Mouse (Mus musculus) kidney, embryonic 16.5 days (tissue): ENCODE results near the gene Wdfy4. TPM values are rescaled to one million over a fixed set of nuclear protein-coding genes. Genes with fewer than 3 reads are reported as not detected.

Experiments
- ATAC-seq: fragments of 200-750 bp; cut with Nextera tagmentation; 2 replicates; pipeline ENCODE4 v1.8.0; 2017; ENCODE audit warnings: moderate TSS enrichment; ENCODE audit not compliant: low FRiP score, low TSS enrichment
- H3K27ac ChIP-seq: fragments of 300-500 bp; sonication (generic); 2 replicates; pipeline ENCODE4 v1.5.1; 2014; ENCODE audit warnings: low read length
- H3K27me3 ChIP-seq: fragments of 300-500 bp; sonication (generic); 2 replicates; pipeline ENCODE4 v1.6.1; 2014; ENCODE audit warnings: low read length, control low read depth, mixed read lengths; ENCODE audit not compliant: insufficient read depth
- H3K36me3 ChIP-seq: fragments of 300-500 bp; sonication (generic); 2 replicates; pipeline ENCODE4 v1.6.1; 2014; ENCODE audit warnings: low read length, control low read depth, mixed read lengths; ENCODE audit not compliant: insufficient read depth
- H3K4me1 ChIP-seq: fragments of 300-500 bp; sonication (generic); 2 replicates; pipeline ENCODE4 v1.6.1; 2014; ENCODE audit warnings: low read length, control low read depth, mixed read lengths; ENCODE audit not compliant: insufficient read depth
- H3K4me2 ChIP-seq: fragments of 300-500 bp; sonication (generic); replicated peaks from 2 replicates; pipeline ENCODE4 v1.6.1; 2014; ENCODE audit warnings: low read depth, low read length
- H3K4me3 ChIP-seq: fragments of 300-500 bp; sonication (generic); 2 replicates; pipeline ENCODE4 v1.5.1; 2014; ENCODE audit warnings: mild to moderate bottlenecking, low read length
- H3K9ac ChIP-seq: fragments of 300-500 bp; sonication (generic); replicated peaks from 2 replicates; pipeline ENCODE4 v1.6.1; 2014; ENCODE audit warnings: low read length
- H3K9me3 ChIP-seq: fragments of 300-500 bp; sonication (generic); 2 replicates; pipeline ENCODE4 v1.6.1; 2016; ENCODE audit warnings: low read length, control low read depth
- WGBS: fragments of 180-500 bp; shearing (Covaris S2); extraction: QIAGEN DNeasy Blood & Tissue Kit; methylation state at CpG from one replicate; pipeline ENCODE4 v1.1.7; 2014; 5-methylcytosine and 5-hydroxymethylcytosine counted together
- polyA plus RNA-seq: library from polyadenylated mRNA; unstranded; fragments of >200 nt; fragmentation: Nextera tagmentation; extraction: Ambion mirVana; gene quantifications from 2 replicates; pipeline ENCODE4 v1.2.1, GENCODE M21; 2015

Gene Wdfy4
- polyA plus RNA-seq, 1 experiment from 2014 or later, result 0.21 TPM

DNA sequence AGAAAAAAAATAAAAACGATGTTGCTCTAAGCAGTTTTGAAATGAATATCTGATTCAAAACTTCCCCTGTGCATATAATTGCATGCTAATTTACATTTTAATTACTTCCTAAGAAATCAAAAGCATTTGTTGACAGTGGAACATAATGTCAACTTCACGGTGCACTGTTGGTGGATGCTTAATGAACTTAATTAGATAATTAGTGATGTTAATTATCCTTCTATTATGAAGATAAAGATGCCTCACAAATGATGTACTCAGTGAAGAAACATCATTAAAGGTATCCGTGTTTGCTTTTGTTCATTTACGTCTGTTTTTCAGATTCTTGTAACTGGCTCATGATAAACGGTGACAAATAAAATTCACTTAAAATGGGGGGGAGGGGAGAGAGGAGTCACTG is 122.3 kb downstream of the Wdfy4 start:
- no peaks in the 10 kb centered on the region for H3K4me1 ChIP-seq
- H3K4me2 ChIP-seq, result no peak overlapping the region
- no peak overlapping the region for H3K27ac ChIP-seq
- H3K27me3 ChIP-seq, result no peaks in the 10 kb centered on the region
- no peaks in the 10 kb centered on the region for H3K36me3 ChIP-seq
- WGBS, result 83% methylated on average over 5 of the region's 5 CpGs
- no peak overlapping the region for H3K4me3 ChIP-seq
- H3K9me3 ChIP-seq, result no peaks in the 10 kb centered on the region
- H3K9ac ChIP-seq, result no peak overlapping the region
- ATAC-seq, result no peak

DNA sequence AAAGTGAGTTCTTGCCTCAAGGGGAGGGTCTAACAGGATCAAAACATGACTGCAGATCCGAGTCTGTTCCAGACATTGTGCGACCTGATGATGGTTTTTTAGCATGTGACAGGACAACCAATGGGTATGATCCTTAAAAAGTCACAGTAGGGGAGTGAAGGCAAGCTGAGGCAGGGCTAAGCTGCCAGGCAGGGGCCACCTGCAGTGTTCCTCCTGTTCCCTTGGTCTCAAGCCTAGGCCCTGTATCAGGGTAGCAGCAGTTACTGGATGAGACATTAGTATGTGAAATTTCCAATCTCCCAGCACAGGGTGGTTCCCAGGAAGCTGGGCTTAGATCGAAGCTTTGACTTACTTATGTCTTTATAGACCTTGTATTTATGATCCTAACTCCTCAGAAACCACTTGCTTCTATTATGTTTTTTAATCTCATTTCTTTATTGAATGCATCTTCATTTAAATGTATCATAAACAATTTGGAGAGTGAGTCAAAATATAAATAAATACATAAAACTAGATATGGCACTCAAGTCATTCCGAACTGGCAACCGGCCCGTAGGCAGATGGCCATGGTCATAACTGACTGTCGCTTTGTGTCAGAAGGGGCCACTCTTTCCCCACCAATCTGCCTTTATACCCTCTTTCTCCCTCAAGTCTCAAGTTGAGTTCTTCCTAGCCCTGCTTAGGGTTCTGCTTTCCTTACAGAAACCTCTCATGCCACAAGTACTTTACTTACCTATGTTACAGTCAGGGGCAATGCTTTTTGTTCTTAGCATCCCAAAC is 126.2 kb downstream of the Wdfy4 start:
- H3K9ac ChIP-seq, result no peak overlapping the region
- H3K36me3 ChIP-seq, result no peaks in the 10 kb centered on the region
- no peak for ATAC-seq
- no peak overlapping the region for H3K4me3 ChIP-seq
- H3K4me1 ChIP-seq, result no peaks in the 10 kb centered on the region
- H3K27me3 ChIP-seq, result no peaks in the 10 kb centered on the region
- no peak overlapping the region for H3K27ac ChIP-seq
- 91% methylated on average over 7 of the region's 7 CpGs for WGBS
- no peak overlapping the region for H3K4me2 ChIP-seq
- H3K9me3 ChIP-seq, result no peaks in the 10 kb centered on the region

DNA sequence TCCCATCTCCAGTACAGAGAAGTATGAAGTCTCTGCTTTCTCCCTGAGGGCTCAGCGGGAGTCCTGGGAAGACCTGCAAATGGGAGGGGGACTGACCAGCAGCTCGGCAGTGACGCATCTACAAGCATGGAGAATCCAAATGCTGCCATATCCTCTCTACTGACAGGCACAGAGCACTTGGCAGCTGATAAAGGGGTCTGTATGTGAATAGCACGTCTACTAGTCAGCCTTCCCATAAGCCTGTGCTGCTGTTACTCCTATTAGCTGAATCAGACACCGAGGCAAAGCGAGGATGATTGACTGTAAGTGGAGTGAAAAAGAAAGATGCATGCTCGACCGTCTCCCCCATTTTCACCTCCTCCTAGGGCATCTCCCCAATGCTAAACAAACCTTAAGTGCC is 131.9 kb downstream of the Wdfy4 start:
- Histone ChIP-seq H3K36me3 (no peaks in the 10 kb centered on the region), H3K4me2 (no peak overlapping the region), H3K4me3 (no peak overlapping the region), H3K27me3 (no peaks in the 10 kb centered on the region), H3K27ac (no peak overlapping the region), H3K4me1 (no peaks in the 10 kb centered on the region), H3K9ac (no peak overlapping the region), H3K9me3 (no peaks in the 10 kb centered on the region)
- WGBS, result 70% methylated on average over 8 of the region's 8 CpGs
- no peak for ATAC-seq

DNA sequence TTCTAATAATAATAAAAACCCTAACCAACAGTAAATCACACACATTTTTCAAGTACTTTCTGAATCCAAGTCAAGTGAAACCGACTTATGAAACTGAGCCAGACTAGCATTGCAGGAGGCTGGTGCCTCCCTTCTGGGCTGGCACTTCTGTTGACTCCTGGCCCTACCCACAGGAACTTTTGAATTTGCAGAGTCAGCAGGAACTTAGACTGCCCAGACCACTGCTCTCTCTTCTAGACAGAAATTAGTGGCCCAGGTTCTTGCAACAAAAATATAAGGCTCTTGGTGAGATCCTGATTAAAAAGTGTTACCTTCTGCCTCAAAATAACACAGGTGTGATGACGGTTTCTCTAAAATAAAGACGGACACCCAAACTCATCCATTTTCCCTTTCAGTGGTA is 140.1 kb downstream of the Wdfy4 start:
- H3K4me1 ChIP-seq, result no peaks in the 10 kb centered on the region
- ATAC-seq, result no peak
- H3K27me3 ChIP-seq, result no peaks in the 10 kb centered on the region
- H3K27ac ChIP-seq, result no peak overlapping the region
- H3K9ac ChIP-seq, result no peak overlapping the region
- H3K9me3 ChIP-seq, result no peaks in the 10 kb centered on the region
- H3K36me3 ChIP-seq, result no peaks in the 10 kb centered on the region
- 88% methylated on average over 3 of the region's 3 CpGs for WGBS
- H3K4me3 ChIP-seq, result no peak overlapping the region
- H3K4me2 ChIP-seq, result no peak overlapping the region

DNA sequence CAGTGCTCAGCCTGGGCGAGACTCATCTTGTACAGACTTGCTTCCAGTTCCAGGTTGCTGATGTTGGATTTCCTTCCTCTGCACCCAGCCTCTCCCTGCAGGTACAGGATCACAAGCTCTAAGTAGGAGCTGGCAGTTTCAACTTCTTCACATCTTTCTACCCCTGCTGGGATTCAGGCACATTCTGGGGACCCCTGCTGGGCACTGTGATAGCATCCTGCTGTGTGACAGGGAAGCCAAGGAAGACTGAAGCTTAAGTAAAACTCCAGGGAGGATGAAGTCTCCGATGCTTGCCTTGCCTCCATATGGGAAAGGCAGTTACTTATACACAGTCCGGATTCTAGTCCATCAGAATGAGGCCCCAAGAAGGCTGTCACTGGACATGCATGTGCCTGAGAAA is 148.5 kb downstream of the Wdfy4 start:
- no peak for ATAC-seq
- H3K9me3 ChIP-seq, result no peaks in the 10 kb centered on the region

DNA sequence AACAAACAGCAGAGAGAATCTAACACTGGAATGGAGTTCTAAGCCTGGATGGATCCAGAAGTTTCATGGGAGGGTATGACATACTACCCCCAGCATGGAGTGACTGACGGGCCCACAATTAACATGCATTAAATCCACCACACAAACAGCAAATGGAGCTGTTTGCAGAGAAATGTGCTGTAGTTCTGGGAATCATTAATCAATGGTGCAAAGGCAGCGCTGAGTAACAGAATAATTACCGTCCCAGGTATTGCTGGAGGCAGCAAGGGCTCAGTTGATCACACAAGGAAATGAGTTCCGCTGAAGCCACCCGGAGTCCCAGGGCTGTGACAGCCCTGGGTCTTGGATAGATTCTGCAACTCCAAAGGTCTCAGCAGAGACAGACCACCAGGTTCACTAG is 149.9 kb downstream of the Wdfy4 start:
- Histone ChIP-seq H3K4me3 (no peak overlapping the region), H3K36me3 (no peaks in the 10 kb centered on the region), H3K4me1 (0 out of 2 replicates have a peak, but pooled peaks cover 4% of the 10 kb centered on the region), H3K9ac (no peak overlapping the region), H3K27me3 (peaks cover 8% of the 10 kb centered on the region), H3K4me2 (no peak overlapping the region), H3K27ac (no peak overlapping the region), H3K9me3 (no peaks in the 10 kb centered on the region)
- 48% methylated on average over 5 of the region's 5 CpGs for WGBS
- no peak for ATAC-seq

More for the DNA sequence above, 148.5 kb downstream of the Wdfy4 start:
- Histone ChIP-seq H3K9ac (no peak overlapping the region), H3K36me3 (no peaks in the 10 kb centered on the region), H3K27me3 (peaks cover 8% of the 10 kb centered on the region), H3K4me3 (no peak overlapping the region), H3K4me1 (0 out of 2 replicates have a peak, but pooled peaks cover 4% of the 10 kb centered on the region), H3K27ac (no peak overlapping the region), H3K4me2 (no peak overlapping the region)
- 61% methylated on average over 3 of the region's 3 CpGs for WGBS

DNA sequence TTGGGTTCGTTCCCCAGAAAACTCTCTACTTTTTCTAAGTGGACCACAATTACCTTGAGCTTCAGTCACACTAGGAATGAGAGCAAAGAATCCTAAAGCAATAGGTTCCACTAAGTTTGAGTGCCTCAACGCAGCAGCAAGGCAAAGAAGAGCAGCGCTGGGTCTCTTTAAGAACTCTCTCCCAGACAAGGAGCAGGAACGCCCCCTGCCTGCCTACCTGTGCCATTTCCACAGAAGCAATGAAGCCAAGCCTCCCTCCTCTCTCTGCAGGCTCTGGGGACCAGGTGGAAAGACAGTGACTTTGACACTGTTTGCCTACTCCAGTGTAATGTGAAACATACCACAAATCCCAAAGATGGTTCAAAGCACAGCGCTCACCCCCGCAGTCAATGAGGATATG is 151.9 kb downstream of the Wdfy4 start:
- H3K9me3 ChIP-seq, result no peaks in the 10 kb centered on the region
- no peak overlapping the region for H3K27ac ChIP-seq
- H3K36me3 ChIP-seq, result no peaks in the 10 kb centered on the region
- 0 out of 2 replicates have a peak, but pooled peaks cover 4% of the 10 kb centered on the region for H3K4me1 ChIP-seq
- ATAC-seq, result no peak
- WGBS, result 32% methylated on average over 6 of the region's 6 CpGs
- H3K27me3 ChIP-seq, result peaks cover 8% of the 10 kb centered on the region
- no peak overlapping the region for H3K4me2 ChIP-seq
- no peak overlapping the region for H3K9ac ChIP-seq
- H3K4me3 ChIP-seq, result no peak overlapping the region

DNA sequence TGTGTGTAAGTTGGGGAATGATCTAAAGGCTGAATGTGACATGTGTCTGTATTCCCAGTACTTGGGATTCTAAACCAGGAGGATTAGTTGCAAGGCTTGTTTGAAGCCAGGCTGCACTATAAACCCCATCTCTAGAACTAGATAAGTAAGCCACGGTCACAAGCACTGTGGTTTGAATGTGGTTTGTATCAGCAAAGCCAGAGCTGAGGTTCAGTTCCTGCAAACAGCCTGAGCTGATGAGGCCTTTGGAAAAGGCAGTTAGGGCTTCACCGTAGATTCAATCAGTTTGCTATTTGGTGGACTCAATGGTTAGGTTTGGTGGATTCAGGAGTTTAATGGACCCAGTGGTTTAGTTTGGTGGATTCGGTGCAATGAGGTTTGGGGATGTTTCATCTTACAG is 154.5 kb downstream of the Wdfy4 start:
- ATAC-seq, result no peak

DNA sequence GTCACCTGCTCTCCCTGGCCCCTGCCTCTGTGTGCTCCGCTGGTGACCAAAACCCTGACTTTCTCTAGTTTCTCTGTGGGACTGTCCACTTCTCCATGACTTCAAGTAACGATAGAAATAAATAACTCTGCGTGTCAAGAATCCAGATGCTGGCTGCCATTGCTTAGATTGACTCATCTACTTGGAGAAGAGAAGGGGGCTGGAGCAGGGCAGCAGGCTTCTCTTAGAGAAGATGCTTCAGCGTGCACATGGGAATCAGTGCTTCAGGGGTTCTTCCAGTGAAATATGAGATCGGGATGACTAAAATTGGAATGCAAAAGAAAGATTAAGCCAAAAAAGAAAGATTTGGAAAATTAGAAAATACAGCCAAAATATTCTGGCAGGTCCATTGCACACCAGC is 165.7 kb downstream of the Wdfy4 start:
- no peak for ATAC-seq

More for the DNA sequence above, 154.5 kb downstream of the Wdfy4 start:
- 0 out of 2 replicates have a peak, but pooled peaks cover 3% of the 10 kb centered on the region for H3K27me3 ChIP-seq
- WGBS, result 88% methylated on average over 3 of the region's 3 CpGs
- H3K4me1 ChIP-seq, result 0 out of 2 replicates have a peak, but pooled peaks cover 4% of the 10 kb centered on the region
- H3K4me3 ChIP-seq, result no peak overlapping the region
- H3K4me2 ChIP-seq, result no peak overlapping the region
- H3K27ac ChIP-seq, result no peak overlapping the region
- no peaks in the 10 kb centered on the region for H3K9me3 ChIP-seq
- H3K9ac ChIP-seq, result no peak overlapping the region
- no peaks in the 10 kb centered on the region for H3K36me3 ChIP-seq

DNA sequence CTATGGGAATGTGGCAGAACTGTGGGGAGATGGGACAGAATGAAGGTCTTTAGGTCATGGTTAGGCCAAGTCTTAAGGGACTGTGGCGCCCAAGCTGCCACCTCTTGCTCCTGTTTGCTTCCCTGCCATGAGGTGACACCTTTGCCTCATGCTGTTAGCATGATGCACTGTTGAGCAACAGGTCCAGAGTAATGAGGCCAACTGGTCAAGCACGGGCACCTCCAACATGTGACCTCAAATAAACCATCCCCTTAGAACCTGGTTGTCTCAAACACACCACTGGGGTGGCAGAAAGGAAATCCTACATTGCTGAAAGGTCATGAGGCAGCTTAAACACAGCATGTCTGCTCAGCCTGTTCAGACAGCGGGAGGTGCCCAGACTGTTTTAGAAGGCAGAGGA is 166.3 kb downstream of the Wdfy4 start:
- H3K27me3 ChIP-seq, result no peaks in the 10 kb centered on the region
- H3K9ac ChIP-seq, result no peak overlapping the region
- no peak overlapping the region for H3K27ac ChIP-seq
- H3K4me1 ChIP-seq, result no peaks in the 10 kb centered on the region
- H3K9me3 ChIP-seq, result no peaks in the 10 kb centered on the region
- ATAC-seq, result no peak
- H3K36me3 ChIP-seq, result no peaks in the 10 kb centered on the region
- WGBS, result 69% methylated on average over 3 of the region's 3 CpGs
- H3K4me3 ChIP-seq, result no peak overlapping the region
- H3K4me2 ChIP-seq, result no peak overlapping the region

More for the DNA sequence above, 165.7 kb downstream of the Wdfy4 start:
- Histone ChIP-seq H3K9me3 (no peaks in the 10 kb centered on the region), H3K4me2 (no peak overlapping the region), H3K4me1 (no peaks in the 10 kb centered on the region), H3K27me3 (no peaks in the 10 kb centered on the region), H3K9ac (no peak overlapping the region), H3K4me3 (no peak overlapping the region), H3K36me3 (no peaks in the 10 kb centered on the region), H3K27ac (no peak overlapping the region)
- 53% methylated on average over 5 of the region's 5 CpGs for WGBS
